Mouse (Mus musculus) ES-E14 (cell line): ENCODE results near the gene Vwce. TPM values are rescaled to one million over a fixed set of nuclear protein-coding genes. Genes with fewer than 3 reads are reported as not detected.

ENCODE experiments used
- DNase-seq: peaks from one replicate; pipeline ENCODE4 v3.0.0-alpha.2; 2013; ENCODE audit warnings: low read depth, low spot score
- H3K27ac ChIP-seq: 2 replicates; pipeline ENCODE4 v1.5.1; 2012; ENCODE audit warnings: low read depth, mild to moderate bottlenecking, low read length, moderate library complexity, mixed read lengths; ENCODE audit not compliant: poor library complexity, insufficient read depth, severe bottlenecking
- H3K36me3 ChIP-seq: 2 replicates; pipeline ENCODE4 v1.6.1; 2012; ENCODE audit warnings: mild to moderate bottlenecking, low read length, moderate library complexity, mixed read lengths; ENCODE audit not compliant: control insufficient read depth, poor library complexity, insufficient read depth, severe bottlenecking
- H3K4me1 ChIP-seq, 2 experiments: fragments of 150-350 bp in 1 of 2; sonication (generic) in 1 of 2; 2 replicates each; pipeline ENCODE4 v1.6.1; 2012; ENCODE audit warnings: low read length in 2 of 2, mild to moderate bottlenecking in 1 of 2, mixed read lengths in 1 of 2; ENCODE audit not compliant: control insufficient read depth in 2 of 2, insufficient read depth in 2 of 2, poor library complexity in 1 of 2
- H3K4me3 ChIP-seq, 2 experiments: fragments of 150-350 bp in 1 of 2; sonication (generic) in 1 of 2; 2 replicates each; pipeline ENCODE4 v1.5.1; 2012; ENCODE audit warnings: low read length in 2 of 2, low read depth in 1 of 2, mild to moderate bottlenecking in 1 of 2, mixed read lengths in 1 of 2; ENCODE audit not compliant: insufficient read depth in 1 of 2, poor library complexity in 1 of 2, severe bottlenecking in 1 of 2
- H3K9ac ChIP-seq: 2 replicates; pipeline ENCODE4 v1.6.1; 2012; ENCODE audit warnings: low read depth, mild to moderate bottlenecking, low read length, mixed read lengths; ENCODE audit not compliant: poor library complexity, insufficient read depth, severe bottlenecking
- H3K9me3 ChIP-seq: fragments of 150-350 bp; sonication (generic); 2 replicates; pipeline ENCODE4 v1.6.1; 2012; ENCODE audit warnings: low read depth, mild to moderate bottlenecking, low read length; ENCODE audit not compliant: control insufficient read depth, insufficient read depth
- CHD2 ChIP-seq: IDR thresholded peaks from 2 replicates; pipeline ENCODE4 v1.6.1; 2014; ENCODE audit warnings: mild to moderate bottlenecking, low read depth, low read length, inconsistent platforms
- HCFC1 ChIP-seq: IDR thresholded peaks from 2 replicates; pipeline ENCODE4 v1.6.1; 2012; ENCODE audit warnings: low read length, inconsistent platforms, borderline replicate concordance; ENCODE audit not compliant: insufficient read depth
- MAFK ChIP-seq: IDR thresholded peaks from 2 replicates; pipeline ENCODE4 v1.6.1; 2014; ENCODE audit warnings: mild to moderate bottlenecking, low read depth, low read length, inconsistent platforms; ENCODE audit not compliant: insufficient read depth
- ZC3H11A ChIP-seq: IDR thresholded peaks from 2 replicates; pipeline ENCODE4 v1.6.1; 2012; ENCODE audit warnings: low read depth, mild to moderate bottlenecking, inconsistent platforms, low read length, borderline replicate concordance
- ZNF384 ChIP-seq: IDR thresholded peaks from 2 replicates; pipeline ENCODE4 v1.6.1; 2012; ENCODE audit warnings: low read depth, low read length, inconsistent platforms
- in situ Hi-C, 2 experiments: fragments of 600-800 bp; cut with MboI; formaldehyde crosslinking; loops; one replicate each; pipeline ENCODE4 v1.15.1; 2025; ENCODE audit warnings: low sequenced_read_pairs in 2 of 2, inconsistent platforms in 1 of 2; ENCODE audit not compliant: unreplicated experiment in 2 of 2
- total RNA-seq: library from RNA; depleted of rRNA; stranded (reverse); fragments of 300-350 nt; gene quantifications from 2 replicates; pipeline ENCODE4 v1.2.3, GENCODE M21; 2012

The Vwce gene
- total RNA-seq, 1 experiment, result 0.49 TPM

- Histone ChIP-seq H3K9me3 (no peaks in the 10 kb centered on the region), H3K9ac (no peak overlapping the region), H3K27ac (no peak overlapping the region), H3K4me3 (no peak overlapping the region), H3K4me1 (no peaks in the 10 kb centered on the region), H3K36me3 (no peaks in the 10 kb centered on the region)
- in situ Hi-C loops, result no loop called here
- DNase-seq, result no peak
- TF ChIP-seq CHD2 (no peak), ZNF384 (no peak), MAFK (no peak), ZC3H11A (no peak), HCFC1 (no peak)
Measured at GRCm38 (mm10) chr19:10661919-10662318, 27.9 kb downstream of the Vwce start.

GRCm38 (mm10) chr19:10662665-10663064, 28.7 kb downstream of the Vwce start:
- Histone ChIP-seq H3K9me3 (no peaks in the 10 kb centered on the region), H3K4me1 (no peaks in the 10 kb centered on the region), H3K36me3 (no peaks in the 10 kb centered on the region), H3K9ac (no peak overlapping the region), H3K27ac (no peak overlapping the region), H3K4me3 (no peak overlapping the region)
- in situ Hi-C loops, result no loop called here
- DNase-seq, result no peak
- no peak for TF ChIP-seq MAFK
- TF ChIP-seq CHD2, result no peak
- no peak for TF ChIP-seq ZC3H11A
- TF ChIP-seq ZNF384, result no peak

DNA sequence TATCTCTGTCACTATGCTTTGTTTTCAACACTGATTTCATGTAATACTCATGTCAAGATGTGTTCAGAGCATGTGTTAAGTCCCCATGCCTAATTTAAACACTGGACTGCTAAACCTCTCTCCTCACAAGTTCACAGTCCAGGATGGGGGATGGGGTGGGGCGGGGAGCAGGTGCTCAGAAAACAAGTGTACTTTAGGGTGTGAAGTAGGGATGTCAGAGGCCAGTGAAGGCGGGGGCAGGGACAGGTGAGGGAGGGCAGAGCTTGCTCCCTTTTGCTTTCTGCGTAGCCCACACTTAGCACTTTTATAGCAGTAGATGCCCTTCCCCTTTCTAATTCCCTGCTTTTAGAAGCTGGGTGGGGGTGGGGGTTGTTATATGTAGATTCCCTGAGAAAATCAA, 31.1 kb downstream of the Vwce start:
- Histone ChIP-seq H3K4me1 (no peaks in the 10 kb centered on the region), H3K9ac (no peak overlapping the region), H3K4me3 (no peak overlapping the region), H3K36me3 (no peaks in the 10 kb centered on the region), H3K9me3 (no peaks in the 10 kb centered on the region), H3K27ac (no peak overlapping the region)
- no peak for TF ChIP-seq ZC3H11A
- no peak for TF ChIP-seq MAFK
- no peak for TF ChIP-seq ZNF384
- no peak for TF ChIP-seq HCFC1
- no peak for TF ChIP-seq CHD2
- DNase-seq, result no peak
- in situ Hi-C loops, result no loop called here

GRCm38 (mm10) chr19:10665499-10665898, 31.5 kb downstream of the Vwce start:
- H3K9ac ChIP-seq, result no peak overlapping the region
- DNase-seq, result peak; percentile 42
- H3K36me3 ChIP-seq, result no peaks in the 10 kb centered on the region
- no peaks in the 10 kb centered on the region for H3K4me1 ChIP-seq
- in situ Hi-C loops, result no loop called here
- H3K4me3 ChIP-seq, result no peak overlapping the region
- H3K27ac ChIP-seq, result no peak overlapping the region
- TF ChIP-seq ZC3H11A (peak; percentile 60; the same call in 1 of the 2 replicates), CHD2 (no peak)
- no peaks in the 10 kb centered on the region for H3K9me3 ChIP-seq

- DNase-seq, result no peak
Measured at GRCm38 (mm10) chr19:10671319-10671718, 37.3 kb downstream of the Vwce start.

More at GRCm38 (mm10) chr19:10671319-10671718, 37.3 kb downstream of the Vwce start:
- Histone ChIP-seq H3K4me3 (no peak overlapping the region), H3K27ac (no peak overlapping the region), H3K36me3 (no peaks in the 10 kb centered on the region), H3K9me3 (no peaks in the 10 kb centered on the region), H3K4me1 (peaks cover 8 to 10% of the 10 kb centered on the region in 2 experiments; a peak in 3 of 4 replicates), H3K9ac (no peak overlapping the region)
- in situ Hi-C loops, result no loop called here
- TF ChIP-seq MAFK (no peak), ZNF384 (no peak), ZC3H11A (no peak), CHD2 (no peak), HCFC1 (no peak)
